Mouse (Mus musculus) myocyte (in vitro differentiated cells): ENCODE measurements around the gene Ctbp2.

Source experiments
- CEBPB ChIP-seq: IDR thresholded peaks from 2 replicates; pipeline ENCODE4 v1.6.1; 2011; ENCODE audit warnings: mild to moderate bottlenecking, moderate library complexity; ENCODE audit not compliant: poor library complexity, insufficient read depth, severe bottlenecking
- E2F4 ChIP-seq: IDR thresholded peaks from one replicate; pipeline ENCODE4 v1.6.1; 2011; ENCODE audit warnings: mild to moderate bottlenecking, control low read depth, moderate library complexity; ENCODE audit not compliant: insufficient read depth
- MAX ChIP-seq: IDR thresholded peaks from one replicate; pipeline ENCODE4 v1.6.1; 2011; ENCODE audit warnings: low read depth, mild to moderate bottlenecking, control low read depth
- MYOD1 ChIP-seq, 3 experiments: IDR thresholded peaks; one replicate each; pipeline ENCODE4 v1.6.1; 2011; ENCODE audit warnings: control low read depth in 2 of 3, low read depth in 2 of 3, mild to moderate bottlenecking in 2 of 3, moderate library complexity in 1 of 3; ENCODE audit not compliant: insufficient read length in 2 of 3, control insufficient read depth in 1 of 3
- MYOG ChIP-seq, 3 experiments: IDR thresholded peaks; one replicate each; pipeline ENCODE4 v1.6.1; 2011; ENCODE audit warnings: control low read depth in 2 of 3, low read depth in 2 of 3, mild to moderate bottlenecking in 2 of 3; ENCODE audit not compliant: insufficient read length in 2 of 3, control insufficient read depth in 1 of 3, insufficient read depth in 1 of 3
- POLR2A ChIP-seq: IDR thresholded peaks from one replicate; pipeline ENCODE4 v1.6.1; 2011; ENCODE audit warnings: low read depth, mild to moderate bottlenecking, control low read depth, moderate library complexity; ENCODE audit not compliant: insufficient read length
- POLR2AphosphoS2 ChIP-seq: IDR thresholded peaks from one replicate; pipeline ENCODE4 v1.6.1; 2011; ENCODE audit warnings: low read depth, control low read depth; ENCODE audit not compliant: insufficient read length
- REST ChIP-seq: IDR thresholded peaks from one replicate; pipeline ENCODE4 v1.6.1; 2011; ENCODE audit warnings: mild to moderate bottlenecking, control low read depth, moderate library complexity; ENCODE audit not compliant: insufficient read depth, insufficient read length
- SRF ChIP-seq: IDR thresholded peaks from one replicate; pipeline ENCODE4 v1.6.1; 2011; ENCODE audit warnings: low read depth; ENCODE audit not compliant: control insufficient read depth, insufficient read length
- TCF12 ChIP-seq: IDR thresholded peaks from one replicate; pipeline ENCODE4 v1.6.1; 2011; ENCODE audit warnings: mild to moderate bottlenecking, control low read depth; ENCODE audit not compliant: poor library complexity, insufficient read depth, severe bottlenecking
- USF1 ChIP-seq: IDR thresholded peaks from one replicate; pipeline ENCODE4 v1.6.1; 2011; ENCODE audit warnings: low read depth, mild to moderate bottlenecking, control low read depth, moderate library complexity

DNA sequence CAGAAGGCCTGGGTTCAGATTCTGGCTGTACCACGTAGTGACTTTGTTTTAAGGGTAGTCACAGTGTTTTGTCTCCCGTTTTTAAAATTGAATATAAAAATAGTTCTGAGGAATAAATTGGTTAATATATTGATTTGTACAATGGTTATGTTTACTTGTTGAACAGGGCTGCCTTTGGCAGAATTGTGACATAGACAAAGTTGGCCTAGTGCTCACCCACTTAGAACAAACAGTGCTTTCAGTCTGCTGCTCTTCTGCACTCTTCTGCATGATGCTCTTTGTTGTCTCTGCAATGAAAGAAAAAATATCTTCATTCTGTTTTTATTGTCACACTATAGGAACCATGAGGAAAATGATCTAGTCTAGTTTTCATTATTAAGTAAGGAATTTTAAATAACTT, 185.0 kb downstream of the Ctbp2 start:
- TF ChIP-seq CEBPB = no peak
- no peak for TF ChIP-seq POLR2A
- TF ChIP-seq MAX = no peak
- TF ChIP-seq TCF12 = no peak
- no peak for TF ChIP-seq MYOD1 (IDR thresholded peaks at IDR 0.05; ENCODE audit: control insufficient read depth in 1 of 3, insufficient read length in 2 of 3, low read depth in 2 of 3)
- no peak for TF ChIP-seq POLR2AphosphoS2
- no peak for TF ChIP-seq MYOG (IDR thresholded peaks at IDR 0.05; ENCODE audit: control insufficient read depth in 1 of 3, insufficient read depth in 1 of 3, insufficient read length in 2 of 3, low read depth in 2 of 3)
- no peak for TF ChIP-seq SRF
- no peak for TF ChIP-seq USF1
- TF ChIP-seq E2F4 = no peak
- no peak for TF ChIP-seq REST
